Mouse (Mus musculus) urinary bladder, adult 2 months (tissue): Measurements from ENCODE around the gene Dmrt3. TPM values are rescaled to one million over a fixed set of nuclear protein-coding genes. Genes with fewer than 3 reads are reported as not detected.

Experiments used
- DNase-seq: peaks from one replicate; pipeline ENCODE4 v3.0.0; 2022; ENCODE audit warnings: low spot score
- polyA plus RNA-seq: library from polyadenylated mRNA; depleted of rRNA; stranded (reverse); fragments of >200 nt; gene quantifications from 2 replicates; pipeline ENCODE4 v1.2.3, GENCODE M21; 2012

Dmrt3 gene
- polyA plus RNA-seq, 1 experiment: 0.06 TPM

DNA sequence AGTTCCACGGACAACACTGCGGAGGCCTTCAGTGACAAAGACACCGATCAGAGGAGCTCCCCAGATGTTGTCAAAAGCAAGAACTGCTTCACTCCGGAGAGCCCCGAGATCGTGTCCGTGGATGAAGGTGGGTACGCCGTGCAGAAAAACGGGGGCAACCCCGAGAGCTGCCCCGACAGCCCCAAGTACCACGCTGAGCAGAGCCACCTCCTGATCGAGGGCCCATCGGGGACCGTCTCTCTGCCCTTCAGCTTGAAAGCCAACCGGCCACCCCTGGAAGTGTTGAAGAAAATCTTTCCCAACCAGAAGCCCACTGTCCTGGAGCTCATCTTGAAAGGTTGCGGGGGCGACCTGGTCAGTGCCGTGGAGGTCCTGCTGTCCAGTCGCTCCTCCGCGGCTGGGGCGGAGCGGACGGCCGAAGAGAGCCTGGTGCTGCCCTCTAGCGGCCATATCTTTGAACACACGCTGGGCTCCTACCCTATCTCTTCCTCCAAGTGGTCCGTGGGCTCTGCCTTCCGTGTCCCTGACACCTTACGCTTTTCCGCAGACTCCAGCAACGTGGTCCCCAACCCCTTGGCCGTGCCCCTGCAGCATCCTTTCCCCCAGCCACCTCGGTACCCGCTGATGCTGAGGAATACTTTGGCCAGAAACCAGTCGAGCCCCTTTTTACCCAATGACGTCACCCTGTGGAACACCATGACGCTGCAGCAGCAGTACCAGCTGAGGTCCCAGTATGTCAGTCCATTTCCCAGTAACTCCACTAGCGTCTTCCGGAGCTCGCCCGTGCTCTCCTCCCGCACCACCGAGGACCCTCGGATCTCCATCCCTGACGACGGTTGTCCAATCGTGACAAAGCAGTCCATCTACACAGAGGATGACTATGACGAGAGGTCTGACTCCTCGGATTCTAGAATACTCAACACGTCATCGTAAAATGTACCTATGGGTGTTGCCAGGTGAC is 12.5 kb downstream of the Dmrt3 start:
- DNase-seq: peak; percentile 64

DNA sequence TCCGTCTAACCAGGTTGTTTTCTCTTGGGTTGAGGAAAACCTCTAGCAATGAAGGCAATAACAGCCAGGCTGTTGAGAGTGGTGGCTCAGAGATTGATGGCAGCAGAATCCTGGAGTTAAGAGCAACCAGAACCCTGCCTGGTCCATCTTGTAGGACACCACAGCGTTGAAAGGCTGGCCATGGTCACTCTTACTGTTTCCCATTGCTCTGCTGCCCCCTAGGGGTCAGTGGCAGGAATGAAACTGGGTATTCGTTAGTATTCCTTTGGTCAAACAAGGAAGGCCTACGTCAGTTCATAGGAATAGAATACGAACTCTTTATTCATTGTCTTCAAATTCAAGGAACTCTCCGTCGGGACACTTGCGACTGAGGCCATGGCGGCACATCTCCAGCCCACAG is 18.4 kb downstream of the Dmrt3 start:
- peak; percentile 34 for DNase-seq

- no peak for DNase-seq
Measured at GRCm38 (mm10) chr19:25635119-25635518, 25.0 kb downstream of the Dmrt3 start.

- DNase-seq: peak; percentile 47
Measured at GRCm38 (mm10) chr19:25635622-25636244, 25.6 kb downstream of the Dmrt3 start.

DNA sequence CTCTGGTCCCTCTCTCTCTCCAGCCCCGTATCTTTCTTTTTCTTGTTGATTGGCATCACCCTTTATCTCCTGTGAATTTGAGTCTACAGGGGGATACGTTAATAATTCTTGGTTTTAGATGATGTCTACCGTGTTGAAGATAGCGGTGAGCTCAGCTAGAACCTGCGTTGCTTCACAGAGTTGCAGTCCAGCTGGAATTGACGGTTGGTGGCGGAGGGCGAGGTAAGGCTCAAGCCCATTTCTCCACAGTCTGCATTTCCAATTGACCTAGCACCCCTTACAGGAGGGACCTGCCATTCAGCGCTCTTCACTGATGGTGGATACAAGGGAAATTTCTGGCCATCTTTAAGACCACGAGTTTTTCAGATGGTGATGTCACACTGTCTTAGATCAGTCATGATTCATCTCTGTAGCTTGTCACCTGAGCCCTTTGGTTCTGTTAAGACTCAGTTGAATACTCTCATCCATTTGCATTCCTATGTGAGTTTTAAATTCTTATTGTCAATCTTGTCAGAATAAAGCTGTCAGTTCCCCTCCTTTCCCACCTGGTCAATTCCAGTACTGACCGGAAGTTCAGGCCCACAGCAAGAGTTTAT is 28.8 kb downstream of the Dmrt3 start:
- no peak for DNase-seq

DNA sequence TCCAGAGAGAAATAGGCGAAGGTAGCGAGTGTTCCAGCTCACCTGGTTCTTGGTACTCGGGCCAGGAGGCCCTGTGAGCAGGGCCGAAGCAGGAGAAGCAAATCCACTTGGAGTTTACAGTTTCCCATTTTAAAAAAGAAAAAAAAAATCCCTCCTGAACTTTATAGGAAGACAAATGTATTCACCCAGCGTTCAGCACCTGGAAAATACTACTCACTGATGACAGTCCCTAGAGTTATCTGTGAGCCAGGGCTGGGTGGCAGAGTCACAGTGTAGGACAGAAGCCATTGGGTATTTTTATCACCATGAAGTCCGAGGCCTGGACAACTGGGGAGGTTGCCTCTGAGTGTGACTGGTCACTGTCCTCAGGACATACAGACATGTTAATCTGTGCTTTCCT is 31.7 kb downstream of the Dmrt3 start:
- no peak for DNase-seq

DNA sequence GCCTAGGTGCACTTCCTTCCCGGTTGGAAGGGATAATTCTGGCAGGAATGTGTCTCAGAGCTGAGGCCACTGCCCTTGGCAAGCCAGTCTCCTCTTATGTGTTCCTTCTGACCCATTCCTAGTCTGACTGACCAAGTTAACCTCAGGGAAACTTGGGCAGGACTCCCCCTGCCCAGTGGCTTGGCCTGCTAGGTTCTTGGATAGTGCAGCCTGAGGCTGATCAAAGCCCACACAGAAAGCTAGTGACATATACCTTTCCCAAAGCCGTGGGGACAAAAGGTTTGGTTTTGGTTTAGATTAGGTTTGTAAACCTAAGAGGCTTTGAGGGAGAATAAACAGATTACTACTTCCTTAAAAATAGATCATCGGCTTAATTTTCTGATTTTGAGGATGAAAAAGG is 37.0 kb downstream of the Dmrt3 start:
- DNase-seq: no peak

GRCm38 (mm10) chr19:25648701-25649100 is 38.6 kb downstream of the Dmrt3 start:
- no peak for DNase-seq

GRCm38 (mm10) chr19:25650474-25650873 is 40.4 kb downstream of the Dmrt3 start:
- no peak for DNase-seq

DNA sequence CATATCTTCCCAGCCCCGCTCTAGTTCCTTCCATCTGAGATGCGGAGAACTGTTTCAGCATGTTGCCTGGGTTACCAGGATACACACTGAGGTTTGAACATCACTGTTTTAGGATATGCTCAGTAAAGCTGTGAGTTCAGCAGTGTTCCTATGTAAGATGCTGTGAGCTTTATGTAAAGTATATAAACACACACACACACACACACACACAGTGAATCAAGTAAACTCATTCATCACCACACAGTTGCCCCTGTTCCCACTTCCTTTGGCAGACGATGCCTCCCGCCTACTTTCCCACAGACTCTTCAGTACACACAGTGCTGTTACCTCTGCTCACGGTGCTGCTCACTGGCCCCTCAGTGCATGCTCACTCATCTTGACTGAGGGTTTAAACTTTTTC is 42.5 kb downstream of the Dmrt3 start:
- DNase-seq: no peak

GRCm38 (mm10) chr19:25654034-25654749 is 44.1 kb downstream of the Dmrt3 start:
- DNase-seq: no peak

DNA sequence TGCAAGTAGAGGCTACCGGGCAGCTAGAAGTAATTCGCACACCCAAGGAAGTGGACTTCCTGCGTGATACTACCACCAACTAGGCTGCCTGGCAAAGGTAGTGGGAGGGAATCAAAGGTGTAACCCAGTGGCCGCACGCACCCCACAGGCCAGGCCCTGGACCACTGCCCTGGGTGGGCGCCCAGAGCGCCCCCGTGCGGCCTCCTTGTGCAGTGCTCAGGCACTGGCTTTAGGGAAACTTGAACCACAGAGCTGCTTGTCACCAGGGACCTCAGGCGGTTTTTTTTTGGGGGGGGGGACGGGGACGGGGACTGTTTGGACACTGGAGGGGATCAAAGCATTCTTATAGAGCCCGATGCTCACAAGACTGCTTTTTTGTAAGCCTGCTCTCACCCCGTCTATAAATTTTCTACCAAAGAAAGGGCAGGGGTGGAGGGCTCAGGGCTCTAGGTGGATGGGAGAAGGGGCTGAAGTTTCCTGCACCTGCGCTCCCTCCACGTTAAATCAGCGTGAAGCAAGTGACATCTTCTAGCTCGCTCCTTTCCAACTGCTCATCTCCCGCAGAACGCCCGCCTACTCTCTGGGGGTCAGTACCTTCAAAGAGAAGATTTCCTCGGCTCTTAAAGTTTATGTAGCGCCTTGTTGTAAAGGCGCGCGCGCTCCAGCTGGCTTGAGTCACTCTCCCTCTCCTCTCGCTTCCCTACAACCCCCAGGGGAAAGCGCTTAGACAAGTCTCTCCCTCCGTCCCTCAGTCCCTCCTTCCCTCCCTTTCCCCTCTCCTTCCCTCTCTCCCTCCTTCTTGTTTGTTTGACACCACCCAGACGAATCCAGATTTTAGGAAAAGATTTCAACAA is 55.6 kb downstream of the Dmrt3 start:
- DNase-seq: no peak

- no peak for DNase-seq
Measured at GRCm38 (mm10) chr19:25667836-25668235, 57.7 kb downstream of the Dmrt3 start.

DNA sequence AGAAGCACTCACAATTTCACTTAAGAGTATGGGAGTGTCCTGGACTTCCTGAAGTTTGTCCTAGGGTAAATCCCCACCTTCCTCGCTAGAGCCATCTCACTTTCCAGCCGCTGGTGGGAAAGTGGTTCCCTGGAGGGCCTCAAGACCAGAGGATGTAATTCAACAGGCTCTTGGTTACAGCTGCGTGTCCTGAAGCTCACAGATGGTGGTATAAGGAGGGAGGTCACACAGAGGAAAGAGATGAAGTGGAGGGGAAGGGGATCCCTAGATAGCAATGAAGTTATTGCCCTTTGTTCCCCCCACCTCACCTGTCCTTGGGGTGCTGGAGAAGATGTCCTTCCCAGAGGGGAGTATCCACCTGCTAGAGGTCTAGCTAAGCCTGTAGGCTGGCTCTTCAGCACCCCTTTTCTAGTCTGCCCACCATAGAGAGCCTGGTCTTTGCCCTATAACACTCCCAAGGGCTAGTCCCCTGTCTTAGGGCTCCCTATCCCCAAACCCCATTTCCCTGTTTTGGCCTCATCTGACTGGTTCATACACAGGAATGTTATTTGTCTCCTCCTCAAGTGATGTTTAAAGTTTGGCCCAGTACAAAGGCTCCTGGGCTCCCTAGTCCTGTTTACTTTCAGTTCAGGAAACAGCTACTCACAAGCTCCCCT is 59.6 kb downstream of the Dmrt3 start:
- no peak for DNase-seq

- DNase-seq: no peak
Measured at GRCm38 (mm10) chr19:25670571-25671285, 60.6 kb downstream of the Dmrt3 start.

GRCm38 (mm10) chr19:25671681-25672080 is 61.6 kb downstream of the Dmrt3 start:
- no peak for DNase-seq

- DNase-seq: peak; percentile 36
Measured at GRCm38 (mm10) chr19:25672101-25672950, 62.2 kb downstream of the Dmrt3 start, which contains the start of gene Dmrt2. Gene Dmrt2 (plus strand): TSS chr19:25672411.
